Mouse (Mus musculus) ES-E14 (cell line): ENCODE results near the gene Cipc. TPM values are rescaled to one million over a fixed set of nuclear protein-coding genes. Genes with fewer than 3 reads are reported as not detected.

Source experiments
- DNase-seq: peaks from one replicate; pipeline ENCODE4 v3.0.0-alpha.2; 2013; ENCODE audit warnings: low read depth, low spot score
- H3K27ac ChIP-seq: 2 replicates; pipeline ENCODE4 v1.5.1; 2012; ENCODE audit warnings: low read depth, mild to moderate bottlenecking, low read length, moderate library complexity, mixed read lengths; ENCODE audit not compliant: poor library complexity, insufficient read depth, severe bottlenecking
- H3K36me3 ChIP-seq: 2 replicates; pipeline ENCODE4 v1.6.1; 2012; ENCODE audit warnings: mild to moderate bottlenecking, low read length, moderate library complexity, mixed read lengths; ENCODE audit not compliant: control insufficient read depth, poor library complexity, insufficient read depth, severe bottlenecking
- H3K4me1 ChIP-seq, 2 experiments: fragments of 150-350 bp in 1 of 2; sonication (generic) in 1 of 2; 2 replicates each; pipeline ENCODE4 v1.6.1; 2012; ENCODE audit warnings: low read length in 2 of 2, mild to moderate bottlenecking in 1 of 2, mixed read lengths in 1 of 2; ENCODE audit not compliant: control insufficient read depth in 2 of 2, insufficient read depth in 2 of 2, poor library complexity in 1 of 2
- H3K4me3 ChIP-seq, 2 experiments: fragments of 150-350 bp in 1 of 2; sonication (generic) in 1 of 2; 2 replicates each; pipeline ENCODE4 v1.5.1; 2012; ENCODE audit warnings: low read length in 2 of 2, low read depth in 1 of 2, mild to moderate bottlenecking in 1 of 2, mixed read lengths in 1 of 2; ENCODE audit not compliant: insufficient read depth in 1 of 2, poor library complexity in 1 of 2, severe bottlenecking in 1 of 2
- H3K9ac ChIP-seq: 2 replicates; pipeline ENCODE4 v1.6.1; 2012; ENCODE audit warnings: low read depth, mild to moderate bottlenecking, low read length, mixed read lengths; ENCODE audit not compliant: poor library complexity, insufficient read depth, severe bottlenecking
- H3K9me3 ChIP-seq: fragments of 150-350 bp; sonication (generic); 2 replicates; pipeline ENCODE4 v1.6.1; 2012; ENCODE audit warnings: low read depth, mild to moderate bottlenecking, low read length; ENCODE audit not compliant: control insufficient read depth, insufficient read depth
- CHD2 ChIP-seq: IDR thresholded peaks from 2 replicates; pipeline ENCODE4 v1.6.1; 2014; ENCODE audit warnings: mild to moderate bottlenecking, low read depth, low read length, inconsistent platforms
- HCFC1 ChIP-seq: IDR thresholded peaks from 2 replicates; pipeline ENCODE4 v1.6.1; 2012; ENCODE audit warnings: low read length, inconsistent platforms, borderline replicate concordance; ENCODE audit not compliant: insufficient read depth
- MAFK ChIP-seq: IDR thresholded peaks from 2 replicates; pipeline ENCODE4 v1.6.1; 2014; ENCODE audit warnings: mild to moderate bottlenecking, low read depth, low read length, inconsistent platforms; ENCODE audit not compliant: insufficient read depth
- ZC3H11A ChIP-seq: IDR thresholded peaks from 2 replicates; pipeline ENCODE4 v1.6.1; 2012; ENCODE audit warnings: low read depth, mild to moderate bottlenecking, inconsistent platforms, low read length, borderline replicate concordance
- ZNF384 ChIP-seq: IDR thresholded peaks from 2 replicates; pipeline ENCODE4 v1.6.1; 2012; ENCODE audit warnings: low read depth, low read length, inconsistent platforms
- in situ Hi-C, 2 experiments: fragments of 600-800 bp; cut with MboI; formaldehyde crosslinking; loops; one replicate each; pipeline ENCODE4 v1.15.1; 2025; ENCODE audit warnings: low sequenced_read_pairs in 2 of 2, inconsistent platforms in 1 of 2; ENCODE audit not compliant: unreplicated experiment in 2 of 2
- total RNA-seq: library from RNA; depleted of rRNA; stranded (reverse); fragments of 300-350 nt; gene quantifications from 2 replicates; pipeline ENCODE4 v1.2.3, GENCODE M21; 2012

The Cipc gene
- total RNA-seq, 1 experiment, result 26.5 TPM

GRCm38 (mm10) chr12:86976511-86977168 is 29.8 kb downstream of the Cipc start:
- Histone ChIP-seq H3K36me3 (no peaks in the 10 kb centered on the region), H3K4me1 (peaks cover 1 to 14% of the 10 kb centered on the region in 2 experiments; a peak in 2 of 4 replicates), H3K4me3 (no peak overlapping the region), H3K9ac (no peak overlapping the region), H3K9me3 (no peaks in the 10 kb centered on the region), H3K27ac (no peak overlapping the region)
- TF ChIP-seq ZNF384 (no peak), CHD2 (no peak), MAFK (no peak)
- in situ Hi-C loops, result no loop called here
- DNase-seq, result no peak

DNA sequence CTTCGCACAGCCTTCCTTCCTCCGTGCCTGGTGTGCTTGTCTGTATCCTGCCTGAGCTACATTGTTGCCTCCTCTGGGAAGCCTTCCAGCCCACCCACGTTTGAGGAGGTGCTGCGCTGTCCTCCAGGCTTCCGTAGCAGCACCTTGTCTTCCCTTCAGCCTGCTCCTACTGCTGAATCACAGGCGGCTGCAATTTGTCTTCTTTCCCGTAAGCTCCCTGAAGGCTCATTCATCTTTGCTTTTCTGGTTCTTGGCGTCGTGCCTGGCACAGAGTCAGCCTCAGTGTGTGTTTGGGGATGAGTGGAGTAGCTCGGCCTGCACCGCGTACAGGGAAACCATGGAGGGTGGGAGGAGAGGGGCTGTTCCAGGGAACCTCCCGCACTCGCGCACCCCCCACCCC is 31.0 kb downstream of the Cipc start:
- peak overlapping the region; percentile 26 to 42; a peak in 3 of 4 replicates for H3K4me3 ChIP-seq
- in situ Hi-C loops, result no loop called here
- H3K36me3 ChIP-seq, result no peaks in the 10 kb centered on the region
- H3K9ac ChIP-seq, result peak overlapping the region; percentile 66; the same call in 1 of the 2 replicates
- peaks cover 1 to 14% of the 10 kb centered on the region in 2 experiments; a peak in 2 of 4 replicates for H3K4me1 ChIP-seq
- TF ChIP-seq ZC3H11A, result no peak
- TF ChIP-seq CHD2, result no peak
- TF ChIP-seq HCFC1, result no peak
- no peak for TF ChIP-seq MAFK
- TF ChIP-seq ZNF384, result no peak
- no peaks in the 10 kb centered on the region for H3K9me3 ChIP-seq
- DNase-seq, result no peak
- no peak overlapping the region for H3K27ac ChIP-seq

DNA sequence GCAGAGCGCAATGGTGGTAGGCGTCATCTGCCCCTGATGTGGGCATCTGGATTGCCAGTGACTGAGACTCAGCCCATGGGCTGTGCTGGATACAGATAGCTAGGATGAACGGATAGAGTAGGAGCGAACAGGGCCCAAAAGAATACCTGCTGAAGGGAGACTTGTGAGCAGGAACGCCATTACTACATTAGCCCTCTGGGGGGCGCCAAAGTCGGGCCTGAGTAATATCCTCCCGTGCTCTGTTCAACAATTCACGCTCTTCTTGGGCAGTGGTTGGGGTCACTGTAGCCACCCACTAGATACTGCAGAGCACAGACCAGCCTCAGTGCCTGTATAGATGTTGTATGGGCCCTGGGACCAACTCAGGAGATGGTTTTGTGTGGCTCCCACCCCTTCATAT is 34.3 kb downstream of the Cipc start:
- no peak for DNase-seq
- H3K36me3 ChIP-seq, result no peaks in the 10 kb centered on the region
- no peak overlapping the region for H3K9ac ChIP-seq
- no peak overlapping the region for H3K4me3 ChIP-seq
- no peaks in the 10 kb centered on the region for H3K9me3 ChIP-seq
- H3K4me1 ChIP-seq, result peaks cover 1 to 11% of the 10 kb centered on the region in 2 experiments; a peak in 1 of 4 replicates
- H3K27ac ChIP-seq, result no peak overlapping the region
- in situ Hi-C loops, result no loop called here
- TF ChIP-seq MAFK (no peak), ZC3H11A (0 out of 2 replicates have a peak, but pooled peaks have one; percentile 14)

DNA sequence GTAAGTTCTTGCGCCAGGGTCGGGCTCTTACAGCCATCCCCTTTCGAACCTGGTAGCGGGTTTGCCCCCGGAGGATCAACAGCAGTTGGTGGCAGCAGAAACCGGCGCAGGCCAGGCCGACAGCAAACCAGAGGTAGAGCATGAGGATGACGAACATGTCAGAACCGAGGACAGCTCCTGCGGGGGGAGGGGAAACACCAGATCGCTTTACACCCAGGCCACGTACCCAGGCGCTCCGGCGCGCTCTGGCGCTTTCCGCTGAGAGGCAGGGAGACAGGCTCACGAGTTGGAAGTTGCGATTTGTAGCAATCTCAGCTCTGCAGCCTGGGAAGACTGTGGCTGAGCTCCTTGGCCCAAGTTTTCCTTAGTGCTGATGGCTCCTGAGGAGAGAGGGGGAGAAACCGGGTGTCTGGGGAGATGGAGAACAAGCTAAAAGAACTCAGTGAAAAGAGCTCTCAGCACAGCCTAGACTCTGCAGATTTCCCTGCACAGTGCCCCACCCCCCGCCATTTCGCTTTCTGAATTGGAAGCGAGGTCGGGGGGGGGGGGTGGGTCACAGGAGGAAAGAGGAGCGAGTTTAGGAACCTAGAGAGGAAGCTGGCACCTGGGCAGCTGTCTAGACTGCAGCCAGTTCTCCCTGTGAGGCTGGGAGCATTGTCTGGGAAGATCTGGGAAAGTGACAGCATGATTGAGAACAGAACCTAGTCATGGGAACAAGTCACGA is 36.8 kb downstream of the Cipc start:
- H3K9me3 ChIP-seq, result no peaks in the 10 kb centered on the region
- H3K27ac ChIP-seq, result no peak overlapping the region
- 0 out of 2 replicates have a peak, but pooled peaks have one; percentile 57 for TF ChIP-seq CHD2
- no peak for TF ChIP-seq ZC3H11A
- peak; percentile 35; the same call in 1 of the 2 replicates for TF ChIP-seq HCFC1
- no peak for TF ChIP-seq ZNF384
- no peak for TF ChIP-seq MAFK
- no peaks in the 10 kb centered on the region for H3K36me3 ChIP-seq
- no peak overlapping the region for H3K9ac ChIP-seq
- H3K4me3 ChIP-seq, result peak overlapping the region in 1 of 2 experiments; percentile 57; a peak in 1 of 4 replicates
- H3K4me1 ChIP-seq, result peaks cover 0 to 8% of the 10 kb centered on the region in 2 experiments; a peak in 1 of 4 replicates
- DNase-seq, result peak; percentile 86
- in situ Hi-C loops, result no loop called here
